In genomic region chr3:51561109-51561992, GRCm38 (mm10) we compare ENCODE assay signal across 8 mouse cellular contexts. TPM values are rescaled to one million over a fixed set of nuclear protein-coding genes. Genes with fewer than 3 reads are reported as not detected.
A peak's percentile ranks its signal among the peaks of the same experiment; 100 is the strongest.
DNase-seq lines count a peak whose midpoint lies in the region; ATAC-seq and TF ChIP-seq lines count a peak whose summit lies in the region.

No protein-coding gene starts in this region.

- no peaks in the 10 kb centered on the region for H3K36me3 ChIP-seq in embryonic facial prominence, embryonic 11.5 days (replicated peaks; ENCODE audit: control insufficient read depth, insufficient read depth, low read depth, low read length)
- no peaks in the 10 kb centered on the region for H3K36me3 ChIP-seq in liver, adult 2 months (ENCODE audit: control insufficient read depth, insufficient read depth, low read length)
- no peaks in the 10 kb centered on the region for H3K36me3 ChIP-seq in splenic B cell, adult 2 months (ENCODE audit: control insufficient read depth, insufficient read depth, low read length, poor library complexity, severe bottlenecking)

- no peaks in the 10 kb centered on the region for H3K9me3 ChIP-seq in embryonic facial prominence, embryonic 11.5 days (replicated peaks; ENCODE audit: control insufficient read depth, low read length)

- 3% methylated on average over 32 of the region's 32 CpGs for WGBS in embryonic facial prominence, embryonic 11.5 days
- WGBS in liver, adult 2 months: 11% methylated on average over 32 of the region's 32 CpGs

- no peak for TF ChIP-seq POLR2A in liver, adult 2 months (IDR thresholded peaks at IDR 0.05; ENCODE audit: extremely low read depth, insufficient read depth, low read length)

- DNase-seq in A20 (ENCODE audit: low read depth, low spot score): peak; percentile 86
- DNase-seq in adrenal gland, postnatal 10 days: peak; percentile 65
- DNase-seq in embryonic facial prominence, embryonic 11.5 days (ENCODE audit: low spot score): peak; percentile 80
- peak; percentile 53 to 58 for DNase-seq in heart, adult 9 months (ENCODE audit: low spot score in 2 of 2)
- peak; percentile 50 for DNase-seq in kidney, adult 9 months
- DNase-seq in liver, adult 2 months (ENCODE audit: extremely low read depth, low read depth, low spot score): no peak
- peak; percentile 70 for DNase-seq in splenic B cell, adult 2 months (ENCODE audit: low read depth, low spot score)

- peak overlapping the region; percentile 86 for H3K27ac ChIP-seq in embryonic facial prominence, embryonic 11.5 days (replicated peaks; ENCODE audit: low read depth, low read length)
- peak overlapping the region; percentile 3 for H3K27ac ChIP-seq in liver, adult 2 months (replicated peaks; ENCODE audit: insufficient read depth, low read depth, low read length)

- H3K9ac ChIP-seq in embryonic facial prominence, embryonic 11.5 days (replicated peaks; ENCODE audit: low read length): peak overlapping the region; percentile 92
- peak overlapping the region; percentile 81 for H3K9ac ChIP-seq in liver, adult 2 months (ENCODE audit: low read depth, low read length)

- no peaks in the 10 kb centered on the region for H3K4me1 ChIP-seq in embryonic facial prominence, embryonic 11.5 days (ENCODE audit: control insufficient read depth, insufficient read depth, low read length)
- no peaks in the 10 kb centered on the region for H3K4me1 ChIP-seq in liver, adult 2 months (ENCODE audit: control insufficient read depth, insufficient read depth, low read length)

- H3K27me3 ChIP-seq in embryonic facial prominence, embryonic 11.5 days (ENCODE audit: control insufficient read depth, insufficient read depth, low read length): no peaks in the 10 kb centered on the region
- 0 out of 2 replicates have a peak, but pooled peaks cover 2% of the 10 kb centered on the region for H3K27me3 ChIP-seq in liver, adult 2 months (ENCODE audit: control insufficient read depth, insufficient read depth, low read length)
- no peaks in the 10 kb centered on the region for H3K27me3 ChIP-seq in splenic B cell, adult 2 months (ENCODE audit: control insufficient read depth, insufficient read depth, low read length, poor library complexity, severe bottlenecking)

- peak; percentile 18; the same call in 1 of the 2 replicates for ATAC-seq in embryonic facial prominence, embryonic 11.5 days (replicated peaks; ENCODE audit: insufficient number of reproducible peaks, low FRiP score, low TSS enrichment, low read depth)
- ATAC-seq in monocyte, adult 5-6 weeks (replicated peaks; ENCODE audit: insufficient number of reproducible peaks, low FRiP score, low TSS enrichment, poor library complexity, severe bottlenecking): peak; percentile 40

- H3K4me3 ChIP-seq in embryonic facial prominence, embryonic 11.5 days (ENCODE audit: low read depth, low read length): peak overlapping the region; percentile 84
- peak overlapping the region; percentile 74 for H3K4me3 ChIP-seq in liver, adult 2 months (ENCODE audit: insufficient read depth, low read depth, low read length)

- H3K79me2 ChIP-seq in liver, adult 2 months (ENCODE audit: control insufficient read depth, insufficient read depth, low read length): no peaks in the 10 kb centered on the region

- TF ChIP-seq CTCF in liver, adult 2 months (IDR thresholded peaks at IDR 0.05; ENCODE audit: low read depth, low read length): peak; percentile 32; the same call in 1 of the 2 replicates

- H3K4me2 ChIP-seq in embryonic facial prominence, embryonic 11.5 days (ENCODE audit: low read depth, low read length): peak overlapping the region; percentile 90

RNA-seq across cellular contexts. Expression of gene Setd7, which starts 0.7 kb away (rescaled TPM):
- 10 to 100 TPM; 30.9 to 32.6 TPM for total RNA-seq in adrenal gland, postnatal 10 days (2021)
- 4.9 and 5.0 TPM in 2 replicates for polyA plus RNA-seq in embryonic facial prominence, embryonic 11.5 days (2014; fragmentation: Nextera tagmentation; extraction: Ambion mirVana)
- total RNA-seq in liver, adult 2 months (2014; rRNA removed): 1.9 and 2.8 TPM in 2 replicates
- polyA plus RNA-seq in liver, adult 2 months (2012; rRNA removed): 1.0 and 1.6 TPM in 2 replicates
- 17.5 to 30.9 TPM (median 24.9 TPM) in 3 replicates for total RNA-seq in monocyte, adult 5-6 weeks (2017)
